Mouse (Mus musculus) kidney, adult 18-20 months (tissue): ENCODE results near the gene Arid5a.

Experiments used
- DNase-seq: peaks from one replicate; pipeline ENCODE4 v3.0.0; 2021

Arid5a gene

GRCm38 (mm10) chr1:36296466-36297149, 10.9 kb upstream of the Arid5a start:
- no peak for DNase-seq

GRCm38 (mm10) chr1:36298107-36298506, 9.4 kb upstream of the Arid5a start:
- no peak for DNase-seq

GRCm38 (mm10) chr1:36299126-36299525, 8.4 kb upstream of the Arid5a start:
- no peak for DNase-seq

- DNase-seq = no peak
Observed at GRCm38 (mm10) chr1:36299676-36300075, 7.9 kb upstream of the Arid5a start.

GRCm38 (mm10) chr1:36300486-36300885, 7.0 kb upstream of the Arid5a start:
- DNase-seq = no peak

GRCm38 (mm10) chr1:36302273-36302672, 5.3 kb upstream of the Arid5a start:
- DNase-seq = no peak

- no peak for DNase-seq
Observed at GRCm38 (mm10) chr1:36302957-36303356, 4.6 kb upstream of the Arid5a start.

GRCm38 (mm10) chr1:36303381-36304320, 3.9 kb upstream of the Arid5a start:
- peak; percentile 55 for DNase-seq

GRCm38 (mm10) chr1:36304764-36305163, 2.8 kb upstream of the Arid5a start:
- no peak for DNase-seq

GRCm38 (mm10) chr1:36306120-36306519, 1.4 kb upstream of the Arid5a start:
- DNase-seq = no peak

- DNase-seq = no peak
Observed at GRCm38 (mm10) chr1:36307121-36307494, 425 bp upstream of the Arid5a start.

GRCm38 (mm10) chr1:36308451-36308901, 943 bp downstream of the Arid5a start:
- DNase-seq = peak; percentile 23

GRCm38 (mm10) chr1:36308966-36309475, 1.5 kb downstream of the Arid5a start:
- no peak for DNase-seq

GRCm38 (mm10) chr1:36309498-36309901, 2.0 kb downstream of the Arid5a start:
- no peak for DNase-seq

GRCm38 (mm10) chr1:36314959-36315775, 7.6 kb downstream of the Arid5a start:
- DNase-seq = no peak

- DNase-seq = no peak
Observed at GRCm38 (mm10) chr1:36315776-36316100, 8.2 kb downstream of the Arid5a start.

- no peak for DNase-seq
Observed at GRCm38 (mm10) chr1:36321164-36321563, 13.6 kb downstream of the Arid5a start.

GRCm38 (mm10) chr1:36321829-36322573, 14.5 kb downstream of the Arid5a start:
- peak; percentile 23 for DNase-seq

- no peak for DNase-seq
Observed at GRCm38 (mm10) chr1:36323076-36323475, 15.5 kb downstream of the Arid5a start.

GRCm38 (mm10) chr1:36323746-36324448, 16.4 kb downstream of the Arid5a start:
- DNase-seq = peak; percentile 49

- no peak for DNase-seq
Observed at GRCm38 (mm10) chr1:36325900-36326321, 18.4 kb downstream of the Arid5a start.

- no peak for DNase-seq
Observed at GRCm38 (mm10) chr1:36326815-36327214, 19.3 kb downstream of the Arid5a start.
